Mouse (Mus musculus): ENCODE results near the gene Ifitm3. TPM values are rescaled to one million over a fixed set of nuclear protein-coding genes. Genes with fewer than 3 reads are reported as not detected.

Gene Ifitm3
- polyA plus RNA-seq (2012; rRNA removed) (27.8 and 30.8 TPM in 2 replicates), polyA plus RNA-seq (2014; fragmentation: Nextera tagmentation; extraction: Ambion mirVana) (61.5 and 73.5 TPM in 2 replicates)

GRCm38 (mm10) chr7:141010593-141010992 lies at the start of gene Ifitm3:
Gene Ifitm3 (minus strand): TSS chr7:141010770.
- H3K9ac ChIP-seq (replicated peaks) = no peak within 1 kb of the TSS; the same call in 1 of the 2 replicates
- H3K4me2 ChIP-seq (ENCODE audit: low read depth) = peak within 1 kb of the TSS; percentile 63
- no peak for DNase-seq (ENCODE audit: low read depth in 3 of 3, low spot score in 3 of 3)
- H3K27ac ChIP-seq = no peak within 1 kb of the TSS
- no peak for TF ChIP-seq CTCF (IDR thresholded peaks at IDR 0.05; ENCODE audit: low read depth)
- no peak for TF ChIP-seq EP300 (IDR thresholded peaks at IDR 0.05; ENCODE audit: low read depth)
- no peaks in the 10 kb centered on the region for H3K36me3 ChIP-seq (replicated peaks; ENCODE audit: control insufficient read depth, insufficient read depth, low read depth)
- peak within 1 kb of the TSS; percentile 39 to 67 for H3K4me3 ChIP-seq (ENCODE audit: insufficient read depth in 1 of 2, low read depth in 2 of 2, low read length in 2 of 2)
- H3K27me3 ChIP-seq (ENCODE audit: control insufficient read depth, insufficient read depth, low read length) = no peaks in the 10 kb centered on the region; the same call in 1 of the 2 replicates
- 19% methylated on average over 10 of the region's 10 CpGs for WGBS (ENCODE audit: insufficient replicate concordance)
- peaks cover 15 to 34% of the 10 kb centered on the region in 2 experiments for H3K4me1 ChIP-seq (replicated peaks; ENCODE audit: control insufficient read depth in 2 of 2, insufficient read depth in 2 of 2, low read length in 1 of 2)
- ATAC-seq (ENCODE audit: insufficient read depth) = no peak
- no peaks in the 10 kb centered on the region for H3K9me3 ChIP-seq (ENCODE audit: control insufficient read depth, low read length)

GRCm38 (mm10) chr7:141059929-141060328 lies 49.4 kb upstream of the Ifitm3 start:
- H3K27me3 ChIP-seq (ENCODE audit: control insufficient read depth, insufficient read depth, low read length) = peaks cover 31% of the 10 kb centered on the region

GRCm38 (mm10) chr7:141058601-141059341 lies 48.2 kb upstream of the Ifitm3 start:
- no peak for DNase-seq (ENCODE audit: low read depth in 3 of 3, low spot score in 3 of 3)
- no peak for TF ChIP-seq CTCF (IDR thresholded peaks at IDR 0.05; ENCODE audit: low read depth)
- no peak for TF ChIP-seq EP300 (IDR thresholded peaks at IDR 0.05; ENCODE audit: low read depth)
- Histone ChIP-seq H3K9ac (replicated peaks) (no peak overlapping the region), H3K27me3 (ENCODE audit: control insufficient read depth, insufficient read depth, low read length) (peaks cover 31% of the 10 kb centered on the region), H3K4me1 (replicated peaks; ENCODE audit: control insufficient read depth in 2 of 2, insufficient read depth in 2 of 2, low read length in 1 of 2) (peaks cover 0 to 5% of the 10 kb centered on the region in 2 experiments; a peak in 2 of 4 replicates), H3K9me3 (ENCODE audit: control insufficient read depth, low read length) (no peaks in the 10 kb centered on the region), H3K27ac (no peak overlapping the region), H3K4me2 (ENCODE audit: low read depth) (no peak overlapping the region), H3K36me3 (replicated peaks; ENCODE audit: control insufficient read depth, insufficient read depth, low read depth) (no peaks in the 10 kb centered on the region), H3K4me3 (ENCODE audit: insufficient read depth in 1 of 2, low read depth in 2 of 2, low read length in 2 of 2) (no peak overlapping the region)
- ATAC-seq (ENCODE audit: insufficient read depth) = no peak
- 45% methylated on average over 14 of the region's 14 CpGs for WGBS (ENCODE audit: insufficient replicate concordance)

More at GRCm38 (mm10) chr7:141059929-141060328, 49.4 kb upstream of the Ifitm3 start:
- TF ChIP-seq EP300 (IDR thresholded peaks at IDR 0.05; ENCODE audit: low read depth) = no peak
- TF ChIP-seq CTCF (IDR thresholded peaks at IDR 0.05; ENCODE audit: low read depth) = no peak
- no peak overlapping the region for H3K4me3 ChIP-seq (ENCODE audit: insufficient read depth in 1 of 2, low read depth in 2 of 2, low read length in 2 of 2)
- no peaks in the 10 kb centered on the region for H3K36me3 ChIP-seq (replicated peaks; ENCODE audit: control insufficient read depth, insufficient read depth, low read depth)
- H3K4me1 ChIP-seq (replicated peaks; ENCODE audit: control insufficient read depth in 2 of 2, insufficient read depth in 2 of 2, low read length in 1 of 2) = peaks cover 0 to 14% of the 10 kb centered on the region in 2 experiments; a peak in 2 of 4 replicates
- ATAC-seq (ENCODE audit: insufficient read depth) (no peak), DNase-seq (ENCODE audit: low read depth in 3 of 3, low spot score in 3 of 3) (no peak)
- no peak overlapping the region for H3K9ac ChIP-seq (replicated peaks)
- 51% methylated on average over 2 of the region's 2 CpGs for WGBS (ENCODE audit: insufficient replicate concordance)
- no peak overlapping the region for H3K27ac ChIP-seq
- H3K9me3 ChIP-seq (ENCODE audit: control insufficient read depth, low read length) = no peaks in the 10 kb centered on the region
- no peak overlapping the region for H3K4me2 ChIP-seq (ENCODE audit: low read depth)

GRCm38 (mm10) chr7:141057541-141057940 lies 47.0 kb upstream of the Ifitm3 start:
- TF ChIP-seq EP300 (IDR thresholded peaks at IDR 0.05; ENCODE audit: low read depth) = no peak
- no peak for TF ChIP-seq CTCF (IDR thresholded peaks at IDR 0.05; ENCODE audit: low read depth)
- no peaks in the 10 kb centered on the region for H3K9me3 ChIP-seq (ENCODE audit: control insufficient read depth, low read length)
- peaks cover 31% of the 10 kb centered on the region for H3K27me3 ChIP-seq (ENCODE audit: control insufficient read depth, insufficient read depth, low read length)
- 74% methylated on average over 1 of the region's 1 CpGs for WGBS (ENCODE audit: insufficient replicate concordance)
- H3K9ac ChIP-seq (replicated peaks) = no peak overlapping the region
- H3K27ac ChIP-seq = no peak overlapping the region
- DNase-seq (ENCODE audit: low read depth in 3 of 3, low spot score in 3 of 3) = no peak
- H3K4me1 ChIP-seq (replicated peaks; ENCODE audit: control insufficient read depth in 2 of 2, insufficient read depth in 2 of 2, low read length in 1 of 2) = peaks cover 0 to 4% of the 10 kb centered on the region in 2 experiments; a peak in 2 of 4 replicates
- no peaks in the 10 kb centered on the region for H3K36me3 ChIP-seq (replicated peaks; ENCODE audit: control insufficient read depth, insufficient read depth, low read depth)
- no peak for ATAC-seq (ENCODE audit: insufficient read depth)
- H3K4me3 ChIP-seq (ENCODE audit: insufficient read depth in 1 of 2, low read depth in 2 of 2, low read length in 2 of 2) = no peak overlapping the region
- H3K4me2 ChIP-seq (ENCODE audit: low read depth) = no peak overlapping the region

GRCm38 (mm10) chr7:141056976-141057375 lies 46.4 kb upstream of the Ifitm3 start:
- no peak overlapping the region for H3K4me2 ChIP-seq (ENCODE audit: low read depth)
- H3K9me3 ChIP-seq (ENCODE audit: control insufficient read depth, low read length) = no peaks in the 10 kb centered on the region
- H3K9ac ChIP-seq (replicated peaks) = no peak overlapping the region
- ATAC-seq (ENCODE audit: insufficient read depth) (no peak), DNase-seq (ENCODE audit: low read depth in 3 of 3, low spot score in 3 of 3) (no peak)
- peaks cover 0 to 4% of the 10 kb centered on the region in 2 experiments; a peak in 2 of 4 replicates for H3K4me1 ChIP-seq (replicated peaks; ENCODE audit: control insufficient read depth in 2 of 2, insufficient read depth in 2 of 2, low read length in 1 of 2)
- peaks cover 28% of the 10 kb centered on the region for H3K27me3 ChIP-seq (ENCODE audit: control insufficient read depth, insufficient read depth, low read length)
- H3K27ac ChIP-seq = no peak overlapping the region
- no peaks in the 10 kb centered on the region for H3K36me3 ChIP-seq (replicated peaks; ENCODE audit: control insufficient read depth, insufficient read depth, low read depth)
- no peak overlapping the region for H3K4me3 ChIP-seq (ENCODE audit: insufficient read depth in 1 of 2, low read depth in 2 of 2, low read length in 2 of 2)
- WGBS (ENCODE audit: insufficient replicate concordance) = 60% methylated on average over 6 of the region's 6 CpGs
- TF ChIP-seq CTCF (IDR thresholded peaks at IDR 0.05; ENCODE audit: low read depth) (no peak), EP300 (IDR thresholded peaks at IDR 0.05; ENCODE audit: low read depth) (no peak)

All from liver, embryonic 14.5 days (tissue).